Mouse (Mus musculus): ENCODE data around the gene Ankrd13c. TPM values are rescaled to one million over a fixed set of nuclear protein-coding genes. Genes with fewer than 3 reads are reported as not detected.
"Not testable (repeated sequence)": the region's sequence is repeated elsewhere in the genome, so short reads cannot be mapped to it uniquely, and the experiment has no call there.

Gene Ankrd13c
- total RNA-seq (2021): 10 to 100 TPM; 94.5 to 95.9 TPM
- long read RNA-seq, experiment 1, transcript Ankrd13c-201 (13 exons, 3,903 nt): major isoform, 76 of 90 reads
- long read RNA-seq, experiment 1, partial matches to known transcripts: 4 of 90 reads
- long read RNA-seq, experiment 1, other reads (novel, unspliced or antisense): 7 of 90 reads
- long read RNA-seq, experiment 2, transcript Ankrd13c-208 (12 exons, 3,426 nt): minor isoform, 6 of 143 reads
- long read RNA-seq, experiment 2, transcript Ankrd13c-201 (13 exons, 3,903 nt): major isoform, 101 of 143 reads
- long read RNA-seq, experiment 2, partial matches to known transcripts: 24 of 143 reads
- long read RNA-seq, experiment 2, other reads (novel, unspliced or antisense): 12 of 143 reads

GRCm38 (mm10) chr3:157946843-157947358 is at the start of gene Ankrd13c:
Ankrd13c (plus strand) TSS chr3:157947239.
- peak; percentile 84 to 90 for DNase-seq (ENCODE audit: low spot score in 2 of 2)

- DNase-seq (ENCODE audit: low spot score in 2 of 2): no peak
Observed at GRCm38 (mm10) chr3:157897645-157898044, 49.4 kb upstream of the Ankrd13c start.

GRCm38 (mm10) chr3:157899986-157900385 is 47.1 kb upstream of the Ankrd13c start:
- DNase-seq (ENCODE audit: low spot score in 2 of 2): no peak

DNA sequence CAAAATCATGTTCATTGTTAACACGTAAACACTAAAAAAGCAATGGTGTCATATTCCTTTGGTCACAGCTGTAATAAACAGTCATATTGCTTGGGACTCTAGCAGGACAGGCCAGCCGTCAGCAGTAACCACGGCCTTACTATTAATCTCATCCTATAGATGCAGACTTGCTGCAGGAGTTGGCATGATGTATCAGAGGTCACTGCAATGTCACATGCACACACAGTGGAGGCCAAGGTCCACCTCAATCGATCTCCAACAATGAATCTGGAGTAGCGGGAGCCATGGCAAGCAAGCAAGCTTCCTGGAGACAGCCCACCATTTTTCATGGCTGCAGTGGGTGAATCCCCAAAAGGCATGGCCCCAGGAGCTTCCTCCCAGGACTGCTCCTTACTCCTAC is 45.3 kb upstream of the Ankrd13c start:
- no peak for DNase-seq (ENCODE audit: low spot score in 2 of 2)

GRCm38 (mm10) chr3:157908166-157908565 is 38.9 kb upstream of the Ankrd13c start:
- no peak for DNase-seq (ENCODE audit: low spot score in 2 of 2)

DNA sequence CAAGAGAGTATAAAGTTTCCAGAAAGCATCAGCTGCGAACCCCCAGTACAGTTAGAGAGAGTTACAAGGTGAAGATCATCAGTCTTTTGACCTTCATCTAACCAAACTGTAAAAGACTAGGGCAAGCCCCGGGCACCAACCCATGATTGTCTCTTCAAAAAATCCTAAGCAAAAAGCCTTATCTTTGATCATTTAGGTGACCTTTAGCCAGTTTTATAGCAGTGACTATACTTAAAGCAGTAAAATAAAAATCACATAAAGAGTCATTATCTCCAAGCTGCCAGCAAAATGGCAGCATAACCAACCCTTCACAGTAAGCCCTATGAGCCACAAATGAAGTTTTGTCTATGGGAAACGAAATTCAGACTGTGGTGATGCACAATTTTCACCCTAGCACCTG is 36.8 kb upstream of the Ankrd13c start:
- DNase-seq (ENCODE audit: low spot score in 2 of 2): no peak

DNA sequence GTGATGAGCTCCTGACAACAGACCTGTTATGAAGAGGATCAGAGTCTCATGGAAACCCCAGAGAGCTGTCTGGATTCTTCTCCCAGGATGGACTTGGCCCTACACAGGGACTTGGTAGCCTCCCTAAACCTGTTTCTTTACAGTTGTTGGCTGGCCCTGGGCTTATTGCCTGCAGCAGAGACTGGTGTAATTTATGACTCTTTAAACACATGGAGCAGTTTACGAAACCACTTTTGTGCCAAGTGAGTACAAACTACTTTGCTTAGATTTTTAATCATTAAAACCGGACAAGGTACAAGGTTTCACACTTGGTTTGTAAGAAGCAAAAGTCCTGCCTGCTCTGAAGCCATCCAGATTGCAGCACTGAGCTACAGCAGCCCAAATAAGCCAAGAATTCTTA is 34.9 kb upstream of the Ankrd13c start:
- no peak for DNase-seq (ENCODE audit: low spot score in 2 of 2)

- DNase-seq (ENCODE audit: low spot score in 2 of 2): no peak
Observed at GRCm38 (mm10) chr3:157916336-157916735, 30.7 kb upstream of the Ankrd13c start.

DNA sequence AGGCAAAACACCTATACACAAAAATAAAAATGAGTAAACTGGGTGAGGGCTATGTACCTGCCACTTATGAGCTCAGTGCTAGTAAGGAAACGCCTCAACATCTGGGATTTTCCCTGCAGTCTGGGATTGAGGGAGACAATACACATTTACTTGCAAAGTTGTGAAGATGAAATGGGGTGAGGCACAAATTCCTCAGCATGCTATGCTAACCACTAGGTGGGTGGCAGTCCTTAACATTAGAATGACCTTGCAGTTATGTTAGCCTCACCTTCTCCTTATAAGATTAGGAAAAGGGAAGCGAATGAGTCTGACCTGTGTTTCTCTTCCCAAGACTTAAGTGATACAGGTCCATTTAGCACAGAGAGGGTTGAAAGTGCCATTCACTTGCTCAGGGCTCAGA is 25.7 kb upstream of the Ankrd13c start:
- DNase-seq (ENCODE audit: low spot score in 2 of 2): no peak

GRCm38 (mm10) chr3:157923268-157923835 is 23.7 kb upstream of the Ankrd13c start:
- DNase-seq (ENCODE audit: low spot score in 2 of 2): no peak

DNA sequence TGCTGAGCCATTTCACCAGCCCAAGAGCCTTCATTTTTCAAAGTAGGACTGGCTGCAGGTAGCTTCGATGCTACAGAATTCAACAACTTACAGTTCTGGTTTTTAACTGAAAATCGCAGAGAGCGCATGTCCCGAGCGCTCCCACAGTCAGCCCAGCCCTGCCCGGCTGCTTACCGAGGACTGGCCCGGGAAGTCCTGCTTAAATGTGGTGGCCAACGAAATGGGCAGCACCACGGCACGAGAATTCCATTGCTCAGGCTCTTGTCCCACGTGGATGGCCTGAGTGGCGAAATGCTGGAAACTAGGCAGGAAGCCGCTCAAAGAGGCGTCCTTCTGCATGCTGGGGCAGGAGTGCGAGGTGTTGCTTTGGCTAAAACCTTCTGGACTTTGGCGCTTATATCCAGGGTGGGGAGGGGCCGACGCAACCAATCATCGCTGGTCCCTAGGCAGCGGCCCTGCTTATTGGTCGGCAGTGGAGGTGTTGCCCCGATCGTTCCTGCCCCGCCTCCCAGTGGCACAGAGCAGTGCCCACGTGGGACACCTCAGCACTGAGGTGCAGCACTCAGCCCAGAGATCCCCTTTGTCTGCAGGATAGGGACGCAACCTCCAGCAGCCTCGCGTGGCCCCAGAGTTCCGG is 22.2 kb upstream of the Ankrd13c start, which contains the start of gene Cth:
TSS of gene Cth (minus strand) at position 386 of the 637 bp plus-strand sequence.
- DNase-seq (ENCODE audit: low spot score in 2 of 2): peak; percentile 82 to 90

GRCm38 (mm10) chr3:157925706-157926510 is 21.1 kb upstream of the Ankrd13c start:
- DNase-seq (ENCODE audit: low spot score in 2 of 2): no peak

DNA sequence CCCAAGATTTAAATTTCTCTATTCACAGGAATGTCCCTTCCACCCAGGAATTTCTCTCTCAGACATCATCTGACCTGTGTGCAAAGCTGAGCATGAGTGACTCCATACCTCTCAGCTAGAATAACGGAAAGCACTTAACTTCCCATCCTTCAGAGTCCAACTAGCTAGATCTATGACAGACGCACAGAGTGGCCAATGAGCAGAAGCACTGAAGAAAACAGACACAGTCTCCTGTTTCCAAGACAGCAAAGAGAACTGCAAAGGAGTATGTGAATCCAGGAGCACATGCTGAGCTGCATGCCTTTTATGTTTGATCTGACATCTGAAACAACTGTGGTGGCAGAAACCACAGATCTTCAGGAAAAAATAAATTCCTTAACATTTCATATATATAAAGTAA is 20.3 kb upstream of the Ankrd13c start:
- no peak for DNase-seq (ENCODE audit: low spot score in 2 of 2)

DNA sequence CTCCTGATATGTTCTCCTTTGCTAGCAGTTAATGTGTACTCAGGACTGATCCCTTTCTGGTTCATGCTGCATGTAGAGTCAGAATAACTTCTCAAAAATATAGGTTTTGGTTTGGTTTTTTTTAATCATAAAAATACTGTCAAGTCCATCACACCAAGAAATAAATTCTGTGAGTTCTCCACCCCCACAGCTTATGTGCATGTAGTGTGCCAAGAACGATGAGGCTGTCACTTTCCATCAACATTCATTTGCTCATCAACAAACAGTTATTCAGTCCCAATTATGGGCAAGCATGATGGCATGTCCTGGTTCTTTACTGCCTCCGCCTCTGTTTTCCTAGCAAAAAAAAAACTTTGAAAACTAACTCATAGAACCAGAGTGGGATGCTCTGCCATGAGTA is 18.3 kb upstream of the Ankrd13c start:
- no peak for DNase-seq (ENCODE audit: low spot score in 2 of 2)

GRCm38 (mm10) chr3:157929417-157929816 is 17.6 kb upstream of the Ankrd13c start:
- DNase-seq (ENCODE audit: low spot score in 2 of 2): no peak

- no peak for DNase-seq (ENCODE audit: low spot score in 2 of 2)
Observed at GRCm38 (mm10) chr3:157931592-157931991, 15.4 kb upstream of the Ankrd13c start.

- no peak for DNase-seq (ENCODE audit: low spot score in 2 of 2)
Observed at GRCm38 (mm10) chr3:157932074-157932473, 15.0 kb upstream of the Ankrd13c start.

DNA sequence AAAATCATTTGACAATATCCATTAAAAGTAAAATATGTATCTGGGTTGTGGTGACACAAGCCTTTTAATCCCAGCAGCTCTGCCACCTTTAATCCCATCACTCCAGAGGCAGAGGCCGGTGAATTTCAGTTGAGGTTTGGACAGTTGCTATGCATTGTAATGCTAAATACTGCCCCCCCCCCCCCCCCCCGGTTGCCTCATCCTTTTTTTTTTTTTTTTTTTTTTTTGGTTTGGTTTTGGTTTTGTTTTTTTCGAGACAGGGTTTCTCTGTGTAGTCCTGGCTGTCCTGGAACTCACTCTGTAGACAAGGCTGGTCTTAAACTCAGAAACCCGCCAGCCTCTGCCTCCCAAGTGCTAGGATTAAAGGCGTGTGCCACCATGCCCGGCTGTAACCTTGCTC is 13.8 kb upstream of the Ankrd13c start:
- not testable (repeated sequence) for DNase-seq (ENCODE audit: low spot score in 2 of 2)

- no peak for DNase-seq (ENCODE audit: low spot score in 2 of 2)
Observed at GRCm38 (mm10) chr3:157934301-157934823, 12.7 kb upstream of the Ankrd13c start.

DNA sequence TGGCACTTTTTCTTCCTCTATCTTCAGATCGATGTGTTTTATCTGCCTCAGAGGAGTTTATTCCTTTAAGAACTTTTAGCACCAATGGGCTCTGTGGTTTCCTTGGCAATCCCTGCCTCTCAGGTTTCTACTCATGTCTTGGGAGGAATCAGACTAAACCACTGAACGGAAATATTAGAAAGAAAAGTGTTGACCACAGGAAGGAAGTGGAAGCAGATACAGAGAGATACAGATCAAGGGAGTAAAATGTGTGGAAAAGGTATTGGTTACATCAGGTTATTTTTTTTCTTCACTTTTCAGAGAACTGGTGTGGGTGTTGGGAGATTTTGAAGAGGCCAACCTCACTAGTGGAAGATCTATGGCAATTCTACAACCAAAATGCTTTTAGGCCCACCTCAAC is 8.5 kb upstream of the Ankrd13c start:
- DNase-seq (ENCODE audit: low spot score in 2 of 2): no peak

All from adrenal gland, adult 18-20 months (tissue).